Mouse (Mus musculus) heart, adult 2 months (tissue): ENCODE measurements at regions not wholly inside any gene's neighbourhood (a gene's known extent, or its start where the extent isn't known, plus 50 kb on each side); places are given as distances from the start of the nearest gene placed in this dataset.

Source experiments
- CTCF ChIP-seq: fragments of 200-600 bp; IDR thresholded peaks from 2 replicates; pipeline ENCODE4 v1.8.1; 2022; ENCODE audit warnings: antibody characterized with exemption, mild to moderate bottlenecking, moderate library complexity
- EP300 ChIP-seq: fragments of 200-500 bp; IDR thresholded peaks from 2 replicates; pipeline ENCODE4 v1.6.1; 2011; ENCODE audit warnings: low read depth, low read length, control low read depth; ENCODE audit not compliant: insufficient read depth

DNA sequence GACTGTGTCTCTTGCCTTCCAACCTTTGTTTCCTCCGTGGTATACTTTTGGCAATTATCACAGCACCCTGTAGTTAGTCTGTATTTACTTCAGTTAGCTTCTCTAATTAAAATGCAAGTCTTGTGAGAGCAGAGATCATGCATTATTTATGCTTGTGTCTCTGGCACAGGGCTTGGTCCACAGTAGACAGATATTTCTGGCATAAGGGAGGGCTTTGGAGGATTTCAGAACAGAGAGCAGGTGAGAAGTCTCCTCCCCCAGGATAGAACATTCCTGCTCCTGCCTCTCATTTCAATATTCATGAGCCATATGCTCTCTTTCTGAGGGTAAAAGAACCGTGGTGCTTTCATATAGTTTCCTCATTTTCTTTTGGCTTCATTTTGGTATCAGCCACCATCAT, 217.6 kb downstream of the Gm11077 start:
- TF ChIP-seq EP300: no peak
- no peak for TF ChIP-seq CTCF
